Mouse (Mus musculus): Measurements from ENCODE around the gene Sp2.

Gene Sp2

GRCm38 (mm10) chr11:96970341-96970740 is 12.4 kb downstream of the Sp2 start:
- no peak for DNase-seq (ENCODE audit: low spot score in 2 of 2)

- DNase-seq (ENCODE audit: low spot score in 2 of 2): no peak
Observed at GRCm38 (mm10) chr11:96969746-96970145, 13.0 kb downstream of the Sp2 start.

- no peak for DNase-seq (ENCODE audit: low spot score in 2 of 2)
Observed at GRCm38 (mm10) chr11:96969280-96969722, 13.5 kb downstream of the Sp2 start.

GRCm38 (mm10) chr11:96968476-96968875 is 14.3 kb downstream of the Sp2 start:
- no peak for DNase-seq (ENCODE audit: low spot score in 2 of 2)

- no peak for DNase-seq (ENCODE audit: low spot score in 2 of 2)
Observed at GRCm38 (mm10) chr11:96967544-96968269, 15.1 kb downstream of the Sp2 start.

- no peak for DNase-seq (ENCODE audit: low spot score in 2 of 2)
Observed at GRCm38 (mm10) chr11:96966914-96967543, 15.7 kb downstream of the Sp2 start.

- no peak for DNase-seq (ENCODE audit: low spot score in 2 of 2)
Observed at GRCm38 (mm10) chr11:96966172-96966571, 16.6 kb downstream of the Sp2 start.

GRCm38 (mm10) chr11:96963580-96963979 is 19.2 kb downstream of the Sp2 start:
- DNase-seq (ENCODE audit: low spot score in 2 of 2): peak; percentile 71 to 85

GRCm38 (mm10) chr11:96957061-96957805 is 25.5 kb downstream of the Sp2 start:
- DNase-seq (ENCODE audit: low spot score in 2 of 2): no peak

- no peak for DNase-seq (ENCODE audit: low spot score in 2 of 2)
Observed at GRCm38 (mm10) chr11:96956009-96956724, 26.6 kb downstream of the Sp2 start.

- DNase-seq (ENCODE audit: low spot score in 2 of 2): no peak
Observed at GRCm38 (mm10) chr11:96955094-96955493, 27.7 kb downstream of the Sp2 start.

- DNase-seq (ENCODE audit: low spot score in 2 of 2): no peak
Observed at GRCm38 (mm10) chr11:96952896-96953295, 29.9 kb downstream of the Sp2 start.

- no peak for DNase-seq (ENCODE audit: low spot score in 2 of 2)
Observed at GRCm38 (mm10) chr11:96952426-96952825, 30.3 kb downstream of the Sp2 start.

- DNase-seq (ENCODE audit: low spot score in 2 of 2): no peak
Observed at GRCm38 (mm10) chr11:96950767-96951166, 32.0 kb downstream of the Sp2 start.

- no peak for DNase-seq (ENCODE audit: low spot score in 2 of 2)
Observed at GRCm38 (mm10) chr11:96947849-96948248, 34.9 kb downstream of the Sp2 start.

GRCm38 (mm10) chr11:96946498-96946897 is 36.3 kb downstream of the Sp2 start:
- DNase-seq (ENCODE audit: low spot score in 2 of 2): no peak

- no peak for DNase-seq (ENCODE audit: low spot score in 2 of 2)
Observed at GRCm38 (mm10) chr11:96944844-96945580, 37.7 kb downstream of the Sp2 start.

- DNase-seq (ENCODE audit: low spot score in 2 of 2): peak; percentile 85 to 94
Observed at GRCm38 (mm10) chr11:96943746-96944304, 38.9 kb downstream of the Sp2 start, which contains the start of gene Pnpo. Pnpo (minus strand) TSS chr11:96943986.

GRCm38 (mm10) chr11:96941989-96942590 is 40.7 kb downstream of the Sp2 start:
- no peak for DNase-seq (ENCODE audit: low spot score in 2 of 2)
